ENCODE assay signal across 24 mouse cellular contexts in the genomic region with DNA sequence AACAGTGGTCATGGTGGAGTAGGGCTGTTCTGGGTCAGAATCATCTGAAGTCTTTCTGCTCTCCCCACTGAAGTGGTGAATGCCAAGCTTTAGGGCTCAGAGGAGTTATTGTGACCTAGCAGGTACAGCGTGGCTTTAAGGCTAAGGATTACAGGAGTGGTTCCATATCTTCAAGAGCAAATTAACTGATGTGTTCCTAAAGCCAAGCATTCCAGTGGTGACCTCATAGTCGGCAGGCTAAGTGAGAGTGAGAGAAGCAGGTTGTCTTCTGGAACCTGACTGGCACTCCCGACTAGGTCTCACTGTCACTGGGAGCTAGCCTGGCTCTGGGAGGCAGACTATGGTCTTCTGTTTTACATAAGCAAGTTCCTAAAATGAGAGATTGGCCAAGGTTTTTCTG.
"Had no signal": no experiment of that assay in that cellular context is flagged by ENCODE, and none has a peak within 500 bp of the region (broad histone marks: within the 10 kb centered on the region; RNA-seq: fewer than 3 reads in every experiment).

No protein-coding gene starts in this region.

- ATAC-seq: forebrain, postnatal 0 days; hindbrain, postnatal 0 days; intestine, embryonic 16.5 days had no signal

- H3K27ac ChIP-seq: heart, embryonic 13.5 days; heart, embryonic 15.5 days; hindbrain, embryonic 13.5 days; hindbrain, embryonic 15.5 days; hindbrain, postnatal 0 days; kidney, embryonic 15.5 days; kidney, postnatal 0 days had no signal

- H3K36me3 ChIP-seq: heart, embryonic 13.5 days; heart, embryonic 15.5 days; hindbrain, embryonic 13.5 days; hindbrain, embryonic 15.5 days; kidney, embryonic 15.5 days; limb, embryonic 12.5 days had no signal

- H3K9me3 ChIP-seq: heart, embryonic 13.5 days; heart, embryonic 15.5 days; hindbrain, embryonic 13.5 days; hindbrain, embryonic 15.5 days; kidney, embryonic 15.5 days; limb, embryonic 12.5 days had no signal

- H3K4me3 ChIP-seq: heart, embryonic 13.5 days; heart, embryonic 15.5 days; hindbrain, embryonic 13.5 days; hindbrain, embryonic 15.5 days; kidney, embryonic 15.5 days; limb, embryonic 12.5 days had no signal

- H3K9ac ChIP-seq: forebrain, postnatal 0 days; heart, embryonic 13.5 days; heart, embryonic 15.5 days; hindbrain, embryonic 13.5 days; hindbrain, embryonic 15.5 days; kidney, embryonic 15.5 days; limb, embryonic 12.5 days had no signal

- H3K27me3 ChIP-seq: heart, embryonic 13.5 days; heart, embryonic 15.5 days; hindbrain, embryonic 13.5 days; hindbrain, embryonic 15.5 days; kidney, embryonic 15.5 days; limb, embryonic 12.5 days had no signal

- DNase-seq: forebrain, postnatal 0 days; gastrocnemius, postnatal 14 days; gastrocnemius, postnatal 36 days; heart, adult 18-20 months; heart, postnatal 14 days; heart, postnatal 36 days; kidney, adult 11 months; kidney, adult 2 months; kidney, adult 9 months; kidney, postnatal 14 days; kidney, postnatal 36 days; layer of hippocampus, adult 9-11 months; layer of hippocampus, postnatal 36 days; left cerebral cortex, postnatal 4 days had no signal

- H3K4me2 ChIP-seq: heart, embryonic 11.5 days; heart, embryonic 13.5 days; heart, embryonic 15.5 days; hindbrain, embryonic 13.5 days; hindbrain, embryonic 15.5 days; kidney, embryonic 15.5 days; limb, embryonic 12.5 days had no signal

- H3K4me1 ChIP-seq: heart, embryonic 15.5 days; hindbrain, embryonic 13.5 days; hindbrain, embryonic 15.5 days had no signal
